Comparison of ENCODE assay signal across 20 mouse cellular contexts in the genomic region with DNA sequence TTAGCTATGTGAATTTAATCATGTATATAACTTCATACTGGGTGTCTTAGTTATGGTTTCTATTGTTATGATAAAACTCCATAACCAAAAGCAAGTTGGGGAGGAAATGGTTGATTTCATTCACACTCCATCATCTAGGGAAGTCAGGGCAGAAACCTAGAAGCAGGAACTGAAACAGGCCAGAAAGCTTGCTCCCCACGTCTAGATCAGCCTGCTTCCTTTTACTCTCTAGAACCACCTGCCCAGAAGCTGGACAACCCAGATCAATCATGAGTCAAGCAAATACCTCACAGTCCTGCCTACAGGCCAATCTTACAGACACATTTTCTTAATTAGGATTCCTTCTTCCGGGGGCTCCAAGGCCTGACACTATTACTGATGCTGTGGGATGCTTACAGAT. TPM values are rescaled to one million over a fixed set of nuclear protein-coding genes. Genes with fewer than 3 reads are reported as not detected.
DNase-seq lines count a peak whose midpoint lies in the region; ATAC-seq and TF ChIP-seq lines count a peak whose summit lies in the region.
"Had no signal": no experiment of that assay in that cellular context is flagged by ENCODE, and none has a peak within 500 bp of the region (broad histone marks: within the 10 kb centered on the region; RNA-seq: fewer than 3 reads in every experiment).

No protein-coding gene starts in this region.

- 65% methylated on average over 2 of the region's 2 CpGs for WGBS in lung, postnatal 0 days

- no peaks in the 10 kb centered on the region for H3K27me3 ChIP-seq in lung, postnatal 0 days (replicated peaks; ENCODE audit: insufficient read depth, low read length)

- H3K27ac ChIP-seq in lung, postnatal 0 days (ENCODE audit: low read length), result no peak overlapping the region
- H3K27ac ChIP-seq: embryonic facial prominence, embryonic 10.5 days; forebrain, embryonic 13.5 days; heart, embryonic 13.5 days had no signal

- no peak overlapping the region for H3K4me3 ChIP-seq in lung, postnatal 0 days (ENCODE audit: low read depth, low read length)
- H3K4me3 ChIP-seq: embryonic facial prominence, embryonic 10.5 days; forebrain, embryonic 13.5 days; heart, embryonic 13.5 days had no signal

- H3K36me3 ChIP-seq in lung, postnatal 0 days (ENCODE audit: insufficient read depth, low read length), result no peaks in the 10 kb centered on the region
- H3K36me3 ChIP-seq: embryonic facial prominence, embryonic 10.5 days; heart, embryonic 13.5 days had no signal

- no peaks in the 10 kb centered on the region for H3K9me3 ChIP-seq in lung, postnatal 0 days (ENCODE audit: low read length)
- H3K9me3 ChIP-seq: embryonic facial prominence, embryonic 10.5 days; forebrain, embryonic 13.5 days; heart, embryonic 13.5 days had no signal

- no peak for TF ChIP-seq EP300 in lung, postnatal 0 days (IDR thresholded peaks at IDR 0.05)

- no peaks in the 10 kb centered on the region; the same call in 1 of the 2 replicates for H3K4me1 ChIP-seq in lung, postnatal 0 days (ENCODE audit: insufficient read depth, low read depth, low read length)

- ATAC-seq in lung, postnatal 0 days, result no peak
- ATAC-seq in granulocyte monocyte progenitor cell, adult 5-6 weeks (replicated peaks; ENCODE audit: poor library complexity, severe bottlenecking), result peak; percentile 76
- ATAC-seq: CD4-positive, CD25-positive, alpha-beta regulatory T cell, adult 4 months; forebrain, embryonic 13.5 days; forebrain, postnatal 0 days; hindbrain, embryonic 16.5 days had no signal

- DNase-seq in lung, postnatal 0 days (ENCODE audit: low spot score), result peak; percentile 24
- no peak for DNase-seq in lung, postnatal 14 days
- peak; percentile 32 to 33 for DNase-seq in B cell, adult 2 months
- DNase-seq in cerebellum, postnatal 25 days, result no peak
- no peak for DNase-seq in heart, adult 8-10 months (ENCODE audit: low spot score)
- DNase-seq: adrenal gland, postnatal 10 days; cerebellum, adult 11 months; cerebellum, adult 8-10 months; cerebellum, postnatal 14 days; forebrain, postnatal 0 days; gastrocnemius, postnatal 14 days; heart, postnatal 36 days had no signal

- no peak overlapping the region for H3K9ac ChIP-seq in lung, postnatal 0 days (replicated peaks; ENCODE audit: low read depth)
- H3K9ac ChIP-seq: forebrain, embryonic 13.5 days; forebrain, postnatal 0 days; heart, embryonic 13.5 days had no signal

- TF ChIP-seq CTCF in lung, postnatal 0 days (IDR thresholded peaks at IDR 0.05), result no peak

- no peak overlapping the region for H3K4me2 ChIP-seq in lung, postnatal 0 days (replicated peaks; ENCODE audit: low read depth, low read length)
- H3K4me2 ChIP-seq: forebrain, embryonic 13.5 days; heart, embryonic 13.5 days had no signal

RNA-seq across cellular contexts. Expression of a gene that starts 7.2 kb away (rescaled TPM):
- polyA plus RNA-seq in lung, postnatal 0 days (2015; fragmentation: Nextera tagmentation; extraction: Ambion mirVana), result 1.8 and 3.9 TPM in 2 replicates
- not detected in 2 replicates for total RNA-seq in granulocyte monocyte progenitor cell, adult 5-6 weeks (2014; fragmentation: Nextera tagmentation)
- total RNA-seq in granulocyte monocyte progenitor cell, adult 5-6 weeks (2017), result 0.88 and 2.9 TPM in 2 replicates
- total RNA-seq in heart, adult 8-10 months (2022), result not detected
- total RNA-seq: forebrain, postnatal 0 days; heart, postnatal 36 days; MEL had no signal
- polyA plus RNA-seq: hindbrain, embryonic 11.5 days had no signal

Comparison
In these comparisons a context has a peak if more than half of its experiments do, and no peak if none do; other contexts are left out.
1. DNase-seq: peak in lung, postnatal 0 days (single experiment) and B cell, adult 2 months (2 of 2); none in lung, postnatal 14 days (single experiment), cerebellum, postnatal 25 days (0 of 2) and heart, adult 8-10 months (single experiment).